Mouse (Mus musculus) layer of hippocampus, adult 2 months (tissue): ENCODE results near the gene Pfn1. TPM values are rescaled to one million over a fixed set of nuclear protein-coding genes. Genes with fewer than 3 reads are reported as not detected.
A peak's percentile ranks its signal among the peaks of the same experiment; 100 is the strongest.

Experiments used
- DNase-seq, 2 experiments: peaks; one replicate each; pipeline ENCODE4 v3.0.0; 2022; ENCODE audit warnings: low spot score in 2 of 2
- H3K27ac ChIP-seq: fragments of 200-600 bp; 2 replicates; pipeline ENCODE4 v1.8.1; 2022
- H3K4me3 ChIP-seq: fragments of 200-600 bp; 2 replicates; pipeline ENCODE4 v1.8.1; 2022; ENCODE audit warnings: mild to moderate bottlenecking
- CTCF ChIP-seq: fragments of 200-600 bp; conservative IDR thresholded peaks from 2 replicates; pipeline ENCODE4 v1.8.1; 2022; ENCODE audit warnings: antibody characterized with exemption, mild to moderate bottlenecking, moderate library complexity
- total RNA-seq, 2 experiments: library from RNA; stranded (reverse); gene quantifications; 2 replicates each; pipeline ENCODE4 v1.2.3; 2021

Gene Pfn1
- total RNA-seq, 2 experiments from 2014 or later = 333 to 349 TPM

DNA sequence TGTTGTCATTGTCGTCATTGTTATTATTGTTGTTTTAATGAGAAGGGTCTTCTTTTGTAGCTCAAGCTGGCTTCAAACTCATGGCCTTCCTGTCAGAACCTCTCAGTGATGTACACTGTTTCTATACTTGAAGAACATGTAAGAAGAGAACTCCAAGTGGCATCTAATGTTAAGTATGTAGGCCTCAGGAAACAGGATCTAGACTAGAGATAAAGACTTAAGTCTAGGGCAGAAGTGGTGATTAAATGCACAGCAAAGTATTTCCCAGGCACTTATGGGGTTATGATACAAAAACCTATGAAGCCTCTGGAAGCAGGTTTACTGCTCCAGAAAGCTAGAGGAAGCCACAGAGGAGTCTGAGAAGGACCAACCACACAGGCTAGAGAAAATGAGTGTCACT lies 16.2 kb downstream of the Pfn1 start:
- Histone ChIP-seq H3K27ac (no peak overlapping the region), H3K4me3 (no peak overlapping the region)
- no peak for DNase-seq
- no peak for TF ChIP-seq CTCF

DNA sequence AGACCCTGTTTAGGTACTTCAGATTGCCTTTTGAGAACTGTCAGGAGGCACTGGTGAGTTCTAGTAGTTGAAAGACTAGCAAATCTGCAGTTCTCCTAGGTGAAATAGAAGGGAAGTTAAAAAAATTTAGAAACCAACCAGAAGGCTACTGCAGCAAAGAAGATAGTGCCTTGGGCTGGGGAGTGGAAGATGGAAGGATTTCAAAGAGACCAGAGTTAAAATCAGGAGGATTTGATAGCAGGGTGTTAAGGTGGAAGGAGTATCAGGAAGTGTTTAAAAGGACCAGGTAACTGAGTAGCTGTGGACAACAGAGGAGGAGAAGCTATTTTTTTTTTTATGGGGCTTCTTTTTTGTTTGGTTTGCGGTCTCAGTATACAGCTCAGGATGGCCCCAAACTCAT lies 16.7 kb downstream of the Pfn1 start:
- DNase-seq = no peak
- H3K4me3 ChIP-seq = no peak overlapping the region
- no peak overlapping the region for H3K27ac ChIP-seq
- TF ChIP-seq CTCF = no peak

DNA sequence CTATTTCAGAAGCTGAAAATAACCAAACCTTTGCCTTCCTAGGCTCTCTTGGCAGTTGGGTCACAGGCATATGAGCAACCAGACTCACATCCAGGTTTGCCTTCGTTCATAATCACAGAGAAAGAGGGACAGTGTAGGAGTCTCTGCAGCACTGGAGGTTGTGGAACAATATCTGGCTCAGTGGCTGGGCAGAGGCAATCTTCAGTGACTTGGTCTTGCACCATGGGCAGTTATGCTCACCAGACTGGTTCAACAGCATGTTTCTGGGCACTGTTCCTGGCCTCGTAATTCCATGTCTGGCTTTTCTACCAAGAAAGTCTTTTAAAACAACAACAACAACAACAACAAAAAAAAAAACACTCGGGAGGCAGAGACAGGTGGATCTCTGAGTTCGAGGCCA lies 18.8 kb downstream of the Pfn1 start:
- H3K4me3 ChIP-seq = no peak overlapping the region
- no peak overlapping the region for H3K27ac ChIP-seq
- no peak for DNase-seq
- TF ChIP-seq CTCF = no peak

DNA sequence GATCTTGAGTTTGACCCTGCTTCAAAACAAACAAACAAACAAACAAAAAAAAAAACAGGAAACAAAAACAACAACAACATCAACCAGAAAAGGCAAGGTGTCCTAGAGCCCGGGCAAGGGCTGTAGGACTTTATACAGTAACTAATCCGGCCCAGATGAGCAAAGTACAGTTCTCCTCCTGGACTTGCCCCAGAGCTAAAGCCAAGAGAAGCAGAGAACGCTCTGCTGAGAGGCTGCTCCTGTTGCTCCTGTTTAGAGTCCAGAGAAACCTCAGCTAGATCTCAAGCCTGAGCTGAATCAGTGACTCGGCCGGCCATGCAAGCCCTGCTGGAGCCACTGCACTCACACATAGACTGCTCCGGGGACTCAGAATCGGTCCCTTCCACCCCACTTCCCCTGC lies 24.3 kb downstream of the Pfn1 start:
- TF ChIP-seq CTCF = no peak
- no peak overlapping the region for H3K4me3 ChIP-seq
- no peak overlapping the region for H3K27ac ChIP-seq
- DNase-seq = no peak

DNA sequence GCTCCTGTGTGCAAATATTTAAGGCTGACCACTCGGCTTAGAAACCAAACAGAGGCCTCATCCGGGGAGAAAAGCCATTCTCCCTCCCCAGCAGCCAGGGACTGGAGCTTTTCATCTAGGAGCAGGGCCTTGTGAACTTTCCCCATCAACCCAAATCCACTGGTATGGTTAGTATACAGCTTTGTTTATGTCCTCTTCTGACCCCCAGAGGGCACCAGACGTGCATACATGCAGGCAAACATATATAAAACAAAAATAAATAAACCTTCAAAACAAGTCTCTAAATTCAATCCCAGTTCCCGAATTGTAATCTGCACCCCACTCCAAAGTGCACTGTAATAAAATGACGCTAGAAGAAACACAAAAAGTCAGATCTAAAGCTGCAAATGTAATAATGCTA lies 24.9 kb downstream of the Pfn1 start:
- H3K27ac ChIP-seq = no peak overlapping the region
- peak; percentile 62 for TF ChIP-seq CTCF
- H3K4me3 ChIP-seq = no peak overlapping the region
- DNase-seq = no peak

DNA sequence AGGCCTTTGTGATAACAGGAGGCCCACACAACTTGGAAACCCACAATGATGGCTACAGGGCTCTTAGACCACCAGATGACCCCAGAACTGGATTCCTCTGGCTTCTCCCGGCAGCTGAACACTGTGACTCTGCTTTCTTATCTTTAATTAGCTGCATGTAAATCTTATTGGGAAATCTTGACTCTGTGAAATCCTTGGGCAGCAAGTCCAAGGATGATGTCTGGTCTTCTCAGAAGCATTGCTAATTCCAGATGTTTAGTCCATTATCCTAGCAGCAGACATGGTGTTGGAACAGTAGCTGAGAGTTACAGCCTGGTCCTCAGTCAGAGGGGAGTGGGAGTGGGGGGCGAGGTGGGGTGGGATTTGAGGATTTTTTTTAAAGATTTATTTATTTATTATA lies 26.0 kb downstream of the Pfn1 start:
- Histone ChIP-seq H3K27ac (no peak overlapping the region), H3K4me3 (no peak overlapping the region)
- TF ChIP-seq CTCF = no peak
- DNase-seq = no peak

DNA sequence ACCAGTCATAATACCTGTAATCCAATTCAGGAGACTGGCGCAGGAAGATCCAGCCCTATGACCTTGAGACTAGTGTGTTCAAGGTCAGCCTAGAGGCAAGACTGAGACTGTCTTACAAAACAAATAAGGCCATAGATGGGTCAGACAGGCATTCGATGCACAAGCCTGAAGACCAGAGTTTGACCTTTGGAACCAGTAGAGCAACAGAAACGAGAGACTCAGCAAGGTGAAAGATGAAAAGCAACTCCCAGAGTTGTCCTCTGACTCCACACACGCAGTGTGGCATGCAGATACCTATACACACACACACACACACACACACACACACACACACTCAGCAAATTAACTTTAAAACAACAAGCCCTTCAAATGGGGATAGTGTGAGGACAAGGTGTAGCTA lies 27.6 kb downstream of the Pfn1 start:
- DNase-seq = no peak
- no peak overlapping the region for H3K4me3 ChIP-seq
- no peak overlapping the region for H3K27ac ChIP-seq
- TF ChIP-seq CTCF = no peak

DNA sequence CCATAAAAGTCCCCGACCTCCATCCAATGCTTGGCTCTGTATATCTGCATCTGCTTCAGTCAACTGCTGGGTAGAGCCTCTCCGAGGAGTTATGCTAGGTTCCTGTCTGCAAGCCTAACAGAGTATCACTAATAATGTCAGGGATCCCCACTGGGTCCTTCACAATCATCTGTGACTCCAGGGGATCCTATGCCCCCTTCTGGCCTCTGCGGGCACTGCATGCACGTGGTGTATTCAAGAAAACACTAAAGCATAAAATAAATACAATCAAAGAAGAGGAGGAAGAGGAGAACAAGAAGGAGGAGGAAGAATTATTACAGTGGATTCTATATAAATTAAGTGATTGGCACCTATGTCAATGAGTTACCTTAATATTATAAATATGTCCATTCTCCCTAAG lies 29.0 kb downstream of the Pfn1 start:
- TF ChIP-seq CTCF = peak; percentile 82
- H3K27ac ChIP-seq = no peak overlapping the region
- DNase-seq = no peak
- H3K4me3 ChIP-seq = no peak overlapping the region

DNA sequence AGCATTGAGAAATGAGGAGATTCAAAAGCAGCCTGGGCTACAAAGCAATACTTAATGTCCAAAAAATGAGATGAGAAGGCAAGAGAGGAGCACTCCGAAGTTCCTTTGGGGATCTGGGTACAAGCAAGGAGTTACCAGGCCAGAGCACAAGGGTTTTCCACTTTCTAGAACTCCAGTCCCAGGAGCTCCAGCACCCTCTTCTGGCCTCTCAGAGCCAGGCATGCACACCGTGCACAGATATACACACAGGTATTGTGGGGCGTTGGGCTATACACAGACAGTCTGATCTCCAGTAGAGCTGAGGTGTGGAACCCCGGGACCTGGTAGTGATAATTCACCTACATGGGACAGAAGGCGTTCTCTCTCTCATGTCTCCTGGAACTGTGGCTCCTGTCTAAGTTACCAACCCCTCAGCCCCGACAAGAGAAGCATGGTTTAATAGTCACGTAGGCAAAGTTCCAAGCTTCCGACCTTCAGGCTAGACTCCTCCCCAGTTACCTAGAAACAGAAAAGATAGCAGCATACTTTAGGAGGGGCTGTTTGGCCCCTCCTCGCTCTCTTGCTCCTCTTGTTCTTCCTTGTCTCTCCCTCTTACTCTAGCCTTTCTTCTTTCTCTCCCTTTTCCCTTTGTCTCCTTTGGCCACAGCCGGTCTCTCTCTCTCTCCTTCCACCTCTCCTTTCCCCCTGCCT lies 31.2 kb downstream of the Pfn1 start:
- no peak for DNase-seq
- peak; percentile 68 for TF ChIP-seq CTCF
- H3K27ac ChIP-seq = no peak overlapping the region
- no peak overlapping the region for H3K4me3 ChIP-seq

DNA sequence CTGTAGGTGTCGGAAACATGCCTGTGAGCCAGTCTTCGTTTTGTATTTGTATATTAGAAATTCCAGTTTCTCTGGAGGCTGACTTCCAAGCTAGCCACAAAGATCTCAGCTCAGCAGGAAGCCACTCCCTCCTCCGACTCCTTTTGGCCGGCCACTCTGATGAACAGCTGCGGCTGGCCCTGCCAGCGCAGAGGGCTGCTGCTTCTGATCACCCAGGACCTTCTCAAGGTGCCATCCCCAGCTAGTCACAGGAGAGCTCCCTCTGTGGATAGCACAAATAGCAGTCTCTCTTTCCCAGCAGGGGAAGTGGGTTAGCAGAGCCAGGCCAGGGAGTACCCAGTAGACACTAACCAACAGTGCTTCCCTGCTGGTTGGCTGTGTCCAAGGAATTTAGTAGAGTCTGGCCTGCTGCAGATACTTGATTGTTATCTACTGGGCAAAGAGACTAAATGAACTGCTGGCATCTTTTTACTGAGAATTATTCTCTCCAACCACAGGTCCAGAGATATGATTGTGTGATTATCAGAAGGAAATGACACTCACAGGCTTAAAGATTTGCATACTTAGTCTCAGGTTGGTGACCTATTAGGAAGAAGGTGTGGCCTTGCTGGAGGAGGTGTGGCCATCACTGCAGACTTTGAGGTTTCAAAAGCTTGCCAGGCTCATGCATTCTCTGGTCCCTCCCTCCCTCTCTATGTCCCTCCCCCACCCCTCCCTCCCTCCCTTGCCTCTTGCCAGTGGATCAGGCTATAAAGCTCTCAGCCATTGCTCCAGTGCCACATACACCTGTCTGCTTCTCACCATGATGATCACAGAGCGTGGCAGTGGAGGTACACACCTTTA lies 32.3 kb downstream of the Pfn1 start:
- no peak overlapping the region for H3K4me3 ChIP-seq
- TF ChIP-seq CTCF = no peak
- DNase-seq = no peak
- no peak overlapping the region for H3K27ac ChIP-seq

DNA sequence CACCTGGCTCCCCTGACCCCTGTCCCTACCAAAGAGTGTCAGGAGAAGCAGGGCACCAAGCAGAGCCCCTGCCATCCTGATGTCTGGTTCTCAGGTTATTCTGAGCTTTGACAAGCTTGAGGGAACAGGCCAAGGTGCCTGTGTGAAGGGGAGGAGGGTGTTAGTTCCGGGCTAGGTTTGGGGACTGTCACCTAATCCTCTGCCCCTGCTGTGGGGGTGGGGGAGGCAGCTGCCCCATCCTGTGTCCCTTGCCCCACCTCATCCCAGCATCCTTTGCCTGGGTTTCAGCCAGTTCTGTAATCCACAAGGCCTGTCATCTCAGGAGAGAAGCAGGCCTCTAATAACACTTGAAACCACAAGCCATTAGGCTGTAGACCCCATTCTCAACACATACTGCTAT lies 35.3 kb downstream of the Pfn1 start, which contains the start of gene Chrne:
Chrne (minus strand) TSS at position 116 of the 400 bp plus-strand sequence.
- Histone ChIP-seq H3K27ac (no peak within 1 kb of the TSS), H3K4me3 (no peak within 1 kb of the TSS)
- no peak for DNase-seq
- no peak for TF ChIP-seq CTCF

DNA sequence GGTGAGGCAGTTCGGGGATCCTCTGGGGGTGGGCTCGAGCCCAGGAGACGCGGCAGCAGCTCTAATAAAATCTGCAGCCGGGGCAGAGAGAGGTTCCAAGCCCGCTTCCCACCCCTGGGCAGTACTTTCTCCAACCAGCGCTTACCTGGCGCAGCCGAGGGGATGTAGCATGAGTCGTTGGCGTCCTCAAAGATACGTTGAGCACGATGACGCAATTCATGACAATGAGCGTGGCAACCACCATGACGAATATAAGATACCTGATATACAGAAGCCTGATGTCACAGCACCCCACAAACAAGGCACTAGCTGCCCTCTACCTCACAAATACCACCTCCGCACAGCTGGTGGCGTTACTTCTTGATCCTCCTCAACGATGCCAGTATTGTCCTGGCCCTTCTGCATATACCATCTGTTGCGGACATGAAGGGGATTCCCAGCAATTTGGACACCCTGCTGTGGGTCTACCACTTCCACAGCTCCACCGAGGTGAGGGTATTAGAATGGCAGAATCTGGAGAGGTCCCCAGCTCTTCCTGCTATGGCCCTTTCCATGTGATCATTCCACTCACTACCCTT lies 38.8 kb downstream of the Pfn1 start, which contains the start of gene 4930544D05Rik:
4930544D05Rik (plus strand) TSS at position 333 of the 578 bp plus-strand sequence.
- DNase-seq = no peak
- H3K27ac ChIP-seq = peak within 1 kb of the TSS; percentile 18; the same call in 1 of the 2 replicates
- peak within 1 kb of the TSS; percentile 31; the same call in 1 of the 2 replicates for H3K4me3 ChIP-seq
- no peak for TF ChIP-seq CTCF

DNA sequence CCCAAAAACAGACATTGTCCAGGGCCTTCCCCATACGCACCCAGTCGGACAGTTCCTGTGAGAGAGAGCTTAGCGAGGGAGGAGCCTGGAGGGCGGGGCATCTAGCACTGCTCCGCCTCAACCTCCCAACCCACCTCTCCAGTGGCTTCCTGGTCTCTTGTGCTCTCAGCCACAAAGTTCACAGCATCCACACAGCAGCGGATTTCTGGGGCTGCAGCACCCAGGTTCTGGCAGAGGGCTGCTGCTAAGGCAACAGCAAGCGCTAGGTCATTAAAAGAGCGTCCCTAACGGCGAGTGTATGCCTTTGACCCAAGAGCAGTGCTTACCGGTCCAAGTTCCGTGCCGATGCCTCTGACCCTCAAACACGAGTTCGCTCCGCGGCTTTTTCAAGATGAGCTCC lies 39.4 kb downstream of the Pfn1 start:
- peak; percentile 27; the same call in 1 of the 2 replicates for TF ChIP-seq CTCF
- peak in 1 of 2 experiments; percentile 37 for DNase-seq
- H3K4me3 ChIP-seq = peak overlapping the region; percentile 31; the same call in 1 of the 2 replicates
- H3K27ac ChIP-seq = peak overlapping the region; percentile 18; the same call in 1 of the 2 replicates
